Mouse (Mus musculus) stomach, postnatal 0 days (tissue): ENCODE results near the gene Plvap.

Experiments used
- CTCF ChIP-seq: IDR thresholded peaks from 2 replicates; pipeline ENCODE4 v1.5.1; 2016; ENCODE audit warnings: antibody characterized with exemption, low read depth, mild to moderate bottlenecking, moderate library complexity
- EP300 ChIP-seq: optimal IDR thresholded peaks from 2 replicates; pipeline ENCODE3; 2016; ENCODE audit warnings: antibody characterized with exemption

GRCm38 (mm10) chr8:71545053-71545452, 33.5 kb upstream of the Plvap start:
- no peak for TF ChIP-seq CTCF
- TF ChIP-seq EP300: no peak
